Mouse (Mus musculus) limb, embryonic 14.5 days (tissue): ENCODE measurements at regions not wholly inside any gene's neighbourhood (a gene's known extent, or its start where the extent isn't known, plus 50 kb on each side); places are given as distances from the start of the nearest gene placed in this dataset.

Experiments used
- ATAC-seq: fragments of 200-750 bp; cut with Nextera tagmentation; 2 replicates; pipeline ENCODE4 v1.8.0; 2017; ENCODE audit warnings: low read depth, moderate number of reproducible peaks, moderate TSS enrichment; ENCODE audit not compliant: low FRiP score
- DNase-seq: peaks from one replicate; pipeline ENCODE4 v3.0.0-alpha.2; 2015; ENCODE audit warnings: low spot score
- H3K27ac ChIP-seq: fragments of 300-500 bp; sonication (generic); replicated peaks from 2 replicates; pipeline ENCODE4 v1.5.1; 2014; ENCODE audit warnings: low read depth, mild to moderate bottlenecking, low read length, moderate library complexity, mixed read lengths
- H3K27me3 ChIP-seq: fragments of 300-500 bp; sonication (generic); 2 replicates; pipeline ENCODE4 v1.6.1; 2014; ENCODE audit warnings: low read length, mixed read lengths; ENCODE audit not compliant: control insufficient read depth, insufficient read depth
- H3K36me3 ChIP-seq: fragments of 300-500 bp; sonication (generic); 2 replicates; pipeline ENCODE4 v1.6.1; 2014; ENCODE audit warnings: mild to moderate bottlenecking, low read length, moderate library complexity, mixed read lengths; ENCODE audit not compliant: control insufficient read depth, insufficient read depth
- H3K4me1 ChIP-seq: fragments of 300-500 bp; sonication (generic); 2 replicates; pipeline ENCODE4 v1.6.1; 2014; ENCODE audit warnings: antibody characterized with exemption, low read length, mixed read lengths; ENCODE audit not compliant: control insufficient read depth, insufficient read depth
- H3K4me2 ChIP-seq: fragments of 300-500 bp; sonication (generic); replicated peaks from 2 replicates; pipeline ENCODE4 v1.6.1; 2014; ENCODE audit warnings: low read depth, mild to moderate bottlenecking, low read length, moderate library complexity; ENCODE audit not compliant: severe bottlenecking
- H3K4me3 ChIP-seq: fragments of 300-500 bp; sonication (generic); replicated peaks from 2 replicates; pipeline ENCODE4 v1.5.1; 2014; ENCODE audit warnings: low read length
- H3K9ac ChIP-seq: fragments of 300-500 bp; sonication (generic); 2 replicates; pipeline ENCODE4 v1.6.1; 2014; ENCODE audit warnings: mild to moderate bottlenecking, low read depth, low read length, moderate library complexity; ENCODE audit not compliant: severe bottlenecking
- H3K9me3 ChIP-seq: fragments of 300-500 bp; sonication (generic); 2 replicates; pipeline ENCODE4 v1.6.1; 2016; ENCODE audit warnings: low read length; ENCODE audit not compliant: control insufficient read depth
- POLR2A ChIP-seq: fragments of 200-500 bp; IDR thresholded peaks from 2 replicates; pipeline ENCODE4 v1.8.0; 2012; ENCODE audit warnings: inconsistent platforms, mild to moderate bottlenecking, moderate library complexity, borderline replicate concordance; ENCODE audit not compliant: insufficient read depth, insufficient read length; ENCODE audit errors: extremely low read depth
- whole genome bisulfite sequencing: fragments of 180-500 bp; shearing (Covaris S2); extraction: QIAGEN DNeasy Blood & Tissue Kit; methylation state at CpG from one replicate; pipeline ENCODE4 v1.1.7; 2014; 5-methylcytosine and 5-hydroxymethylcytosine counted together

GRCm38 (mm10) chr6:94765724-94766123, 65.8 kb upstream of the Lrig1 start:
- Histone ChIP-seq H3K4me1 (peaks cover 19% of the 10 kb centered on the region), H3K27ac (no peak overlapping the region), H3K4me2 (no peak overlapping the region), H3K36me3 (no peaks in the 10 kb centered on the region), H3K4me3 (no peak overlapping the region), H3K9ac (no peak overlapping the region), H3K9me3 (no peaks in the 10 kb centered on the region), H3K27me3 (no peaks in the 10 kb centered on the region)
- ATAC-seq (no peak), DNase-seq (no peak)
- WGBS: 87% methylated on average over 6 of the region's 6 CpGs
- no peak for TF ChIP-seq POLR2A

- WGBS: 36% methylated on average over 6 of the region's 6 CpGs
Observed at GRCm38 (mm10) chr6:94761341-94761740, 61.4 kb upstream of the Lrig1 start.

GRCm38 (mm10) chr6:94760629-94761111, 60.7 kb upstream of the Lrig1 start:
- peak; percentile 34; the same call in 1 of the 2 replicates for ATAC-seq
- no peak overlapping the region for H3K4me3 ChIP-seq
- H3K9me3 ChIP-seq: no peaks in the 10 kb centered on the region
- no peaks in the 10 kb centered on the region for H3K36me3 ChIP-seq
- WGBS: 46% methylated on average over 17 of the region's 17 CpGs
- H3K4me1 ChIP-seq: peaks cover 33% of the 10 kb centered on the region
- no peak overlapping the region for H3K9ac ChIP-seq
- H3K4me2 ChIP-seq: 0 out of 2 replicates have a peak overlapping the region, but pooled peaks have one; percentile 1
- peak overlapping the region; percentile 75 for H3K27ac ChIP-seq
- no peaks in the 10 kb centered on the region for H3K27me3 ChIP-seq
- DNase-seq: no peak
- no peak for TF ChIP-seq POLR2A

More at GRCm38 (mm10) chr6:94761341-94761740, 61.4 kb upstream of the Lrig1 start:
- Histone ChIP-seq H3K9me3 (no peaks in the 10 kb centered on the region), H3K4me3 (no peak overlapping the region), H3K4me2 (0 out of 2 replicates have a peak overlapping the region, but pooled peaks have one; percentile 1), H3K4me1 (peaks cover 26% of the 10 kb centered on the region), H3K27me3 (no peaks in the 10 kb centered on the region), H3K9ac (no peak overlapping the region), H3K36me3 (no peaks in the 10 kb centered on the region), H3K27ac (peak overlapping the region; percentile 75)
- TF ChIP-seq POLR2A: no peak
- peak; percentile 51 for DNase-seq
- ATAC-seq: peak; percentile 73

- Histone ChIP-seq H3K4me2 (no peak overlapping the region), H3K36me3 (no peaks in the 10 kb centered on the region), H3K27ac (no peak overlapping the region), H3K27me3 (no peaks in the 10 kb centered on the region), H3K9me3 (no peaks in the 10 kb centered on the region), H3K4me1 (peaks cover 41% of the 10 kb centered on the region), H3K9ac (no peak overlapping the region), H3K4me3 (no peak overlapping the region)
- ATAC-seq (no peak), DNase-seq (no peak)
- TF ChIP-seq POLR2A: no peak
- 89% methylated on average over 1 of the region's 1 CpGs for WGBS
Observed at GRCm38 (mm10) chr6:94759649-94760048, 59.7 kb upstream of the Lrig1 start.

- H3K4me3 ChIP-seq: no peak overlapping the region
- no peak overlapping the region for H3K9ac ChIP-seq
- peaks cover 25% of the 10 kb centered on the region for H3K4me1 ChIP-seq
- ATAC-seq: no peak
- no peak overlapping the region for H3K4me2 ChIP-seq
- no peak for DNase-seq
- no peak for TF ChIP-seq POLR2A
- H3K36me3 ChIP-seq: no peaks in the 10 kb centered on the region
- H3K27ac ChIP-seq: peak overlapping the region; percentile 8; the same call in 1 of the 2 replicates
- 66% methylated on average over 4 of the region's 4 CpGs for WGBS
- H3K9me3 ChIP-seq: no peaks in the 10 kb centered on the region
- no peaks in the 10 kb centered on the region for H3K27me3 ChIP-seq
Observed at GRCm38 (mm10) chr6:94756006-94756405, 56.0 kb upstream of the Lrig1 start.
